Mouse (Mus musculus): ENCODE measurements around the gene Phf10.

Phf10 gene

DNA sequence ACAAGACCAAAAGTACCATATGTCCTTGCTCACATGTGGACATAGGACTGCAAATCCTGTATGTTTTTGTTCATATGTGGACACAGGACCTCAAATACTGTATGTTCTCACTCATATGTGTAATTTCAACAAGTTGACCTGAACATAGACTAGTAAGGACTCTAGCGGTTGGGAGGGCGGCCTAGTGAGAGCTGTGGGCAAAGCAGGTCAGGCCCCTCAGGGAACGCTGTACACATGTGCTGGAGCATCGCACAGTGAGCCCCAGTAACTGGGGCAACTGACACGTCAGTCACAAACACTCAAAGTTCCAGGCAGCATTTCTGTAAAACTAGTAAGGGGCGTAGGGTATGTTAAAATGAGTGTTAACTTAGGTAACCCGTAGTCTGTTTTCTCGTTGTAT, 48.1 kb downstream of the Phf10 start:
- no peak overlapping the region for H3K4me3 ChIP-seq (replicated peaks; ENCODE audit: low read length)
- no peak for TF ChIP-seq CTCF (conservative IDR thresholded peaks at IDR 0.05; ENCODE audit: low read length)
- TF ChIP-seq NANOG (IDR thresholded peaks at IDR 0.05; ENCODE audit: borderline replicate concordance, low read length) = no peak
- no peak for TF ChIP-seq POU5F1 (IDR thresholded peaks at IDR 0.05; ENCODE audit: borderline replicate concordance, low read length)
- H3K9me3 ChIP-seq (ENCODE audit: low read length) = no peaks in the 10 kb centered on the region
- no peaks in the 10 kb centered on the region for H3K27me3 ChIP-seq (ENCODE audit: insufficient read depth, low read length)
- no peaks in the 10 kb centered on the region for H3K36me3 ChIP-seq (ENCODE audit: insufficient read depth, low read length)
- no peaks in the 10 kb centered on the region for H3K4me1 ChIP-seq (replicated peaks; ENCODE audit: low read depth, low read length)

- Histone ChIP-seq H3K27me3 (ENCODE audit: insufficient read depth, low read length) (no peaks in the 10 kb centered on the region), H3K4me1 (replicated peaks; ENCODE audit: low read depth, low read length) (peaks cover under 1% of the 10 kb centered on the region), H3K9me3 (ENCODE audit: low read length) (no peaks in the 10 kb centered on the region), H3K36me3 (ENCODE audit: insufficient read depth, low read length) (no peaks in the 10 kb centered on the region), H3K4me3 (replicated peaks; ENCODE audit: low read length) (no peak overlapping the region)
- TF ChIP-seq POU5F1 (IDR thresholded peaks at IDR 0.05; ENCODE audit: borderline replicate concordance, low read length) (no peak), NANOG (IDR thresholded peaks at IDR 0.05; ENCODE audit: borderline replicate concordance, low read length) (no peak), CTCF (conservative IDR thresholded peaks at IDR 0.05; ENCODE audit: low read length) (peak; percentile 80)
These were observed 48.7 kb downstream of the Phf10 start for GRCm38 (mm10) chr17:14912420-14912819.

- H3K36me3 ChIP-seq (ENCODE audit: insufficient read depth, low read length) = no peaks in the 10 kb centered on the region
- no peaks in the 10 kb centered on the region for H3K27me3 ChIP-seq (ENCODE audit: insufficient read depth, low read length)
- H3K9me3 ChIP-seq (ENCODE audit: low read length) = no peaks in the 10 kb centered on the region
- peaks cover 6% of the 10 kb centered on the region for H3K4me1 ChIP-seq (replicated peaks; ENCODE audit: low read depth, low read length)
- H3K4me3 ChIP-seq (replicated peaks; ENCODE audit: low read length) = no peak overlapping the region
- no peak for TF ChIP-seq POU5F1 (IDR thresholded peaks at IDR 0.05; ENCODE audit: borderline replicate concordance, low read length)
- no peak for TF ChIP-seq NANOG (IDR thresholded peaks at IDR 0.05; ENCODE audit: borderline replicate concordance, low read length)
- TF ChIP-seq CTCF (conservative IDR thresholded peaks at IDR 0.05; ENCODE audit: low read length) = no peak
These were observed 50.3 kb downstream of the Phf10 start for GRCm38 (mm10) chr17:14910771-14911170.

- Histone ChIP-seq H3K4me3 (replicated peaks; ENCODE audit: low read length) (no peak overlapping the region), H3K4me1 (replicated peaks; ENCODE audit: low read depth, low read length) (peaks cover 6% of the 10 kb centered on the region), H3K27me3 (ENCODE audit: insufficient read depth, low read length) (no peaks in the 10 kb centered on the region), H3K9me3 (ENCODE audit: low read length) (no peaks in the 10 kb centered on the region), H3K36me3 (ENCODE audit: insufficient read depth, low read length) (no peaks in the 10 kb centered on the region)
- TF ChIP-seq POU5F1 (IDR thresholded peaks at IDR 0.05; ENCODE audit: borderline replicate concordance, low read length) (no peak), NANOG (IDR thresholded peaks at IDR 0.05; ENCODE audit: borderline replicate concordance, low read length) (no peak), CTCF (conservative IDR thresholded peaks at IDR 0.05; ENCODE audit: low read length) (no peak)
These were observed 51.7 kb downstream of the Phf10 start for GRCm38 (mm10) chr17:14909331-14909730.

DNA sequence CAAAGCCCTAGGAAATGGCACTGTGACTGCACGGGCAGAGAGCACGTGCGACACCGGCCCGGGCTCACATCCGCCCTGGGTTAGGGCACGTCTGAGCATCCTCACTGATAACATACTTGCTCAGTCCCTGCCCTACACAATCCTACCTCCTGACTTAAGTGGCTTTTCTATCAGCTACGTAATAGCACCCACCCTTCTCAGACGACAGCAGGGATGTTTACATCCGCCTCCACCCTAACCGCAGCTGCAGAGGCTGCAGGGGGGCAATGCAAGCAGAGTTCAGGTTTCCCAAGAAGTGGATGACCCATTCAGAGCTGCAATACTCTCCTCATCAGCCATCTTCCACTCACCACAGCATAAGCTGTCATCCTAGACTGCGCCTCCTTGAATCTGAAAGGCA, 53.9 kb downstream of the Phf10 start:
- no peaks in the 10 kb centered on the region for H3K9me3 ChIP-seq (ENCODE audit: low read length)
- peaks cover 6% of the 10 kb centered on the region for H3K4me1 ChIP-seq (replicated peaks; ENCODE audit: low read depth, low read length)
- H3K36me3 ChIP-seq (ENCODE audit: insufficient read depth, low read length) = no peaks in the 10 kb centered on the region
- TF ChIP-seq CTCF (conservative IDR thresholded peaks at IDR 0.05; ENCODE audit: low read length) (no peak), POU5F1 (IDR thresholded peaks at IDR 0.05; ENCODE audit: borderline replicate concordance, low read length) (no peak), NANOG (IDR thresholded peaks at IDR 0.05; ENCODE audit: borderline replicate concordance, low read length) (no peak)
- no peak overlapping the region for H3K4me3 ChIP-seq (replicated peaks; ENCODE audit: low read length)
- H3K27me3 ChIP-seq (ENCODE audit: insufficient read depth, low read length) = no peaks in the 10 kb centered on the region

- TF ChIP-seq NANOG (IDR thresholded peaks at IDR 0.05; ENCODE audit: borderline replicate concordance, low read length) (no peak), POU5F1 (IDR thresholded peaks at IDR 0.05; ENCODE audit: borderline replicate concordance, low read length) (no peak), CTCF (conservative IDR thresholded peaks at IDR 0.05; ENCODE audit: low read length) (no peak)
- Histone ChIP-seq H3K4me1 (replicated peaks; ENCODE audit: low read depth, low read length) (peaks cover 6% of the 10 kb centered on the region), H3K4me3 (replicated peaks; ENCODE audit: low read length) (no peak overlapping the region), H3K27me3 (ENCODE audit: insufficient read depth, low read length) (peaks cover 4% of the 10 kb centered on the region; the same call in 1 of the 2 replicates), H3K36me3 (ENCODE audit: insufficient read depth, low read length) (no peaks in the 10 kb centered on the region), H3K9me3 (ENCODE audit: low read length) (no peaks in the 10 kb centered on the region)
These were observed 54.5 kb downstream of the Phf10 start for GRCm38 (mm10) chr17:14906611-14907010.

GRCm38 (mm10) chr17:14904637-14905265, 56.3 kb downstream of the Phf10 start:
- peak; percentile 99 for TF ChIP-seq CTCF (conservative IDR thresholded peaks at IDR 0.05; ENCODE audit: low read length)
- no peak for TF ChIP-seq NANOG (IDR thresholded peaks at IDR 0.05; ENCODE audit: borderline replicate concordance, low read length)
- H3K4me3 ChIP-seq (replicated peaks; ENCODE audit: low read length) = no peak overlapping the region
- peaks cover 4% of the 10 kb centered on the region; the same call in 1 of the 2 replicates for H3K27me3 ChIP-seq (ENCODE audit: insufficient read depth, low read length)

DNA sequence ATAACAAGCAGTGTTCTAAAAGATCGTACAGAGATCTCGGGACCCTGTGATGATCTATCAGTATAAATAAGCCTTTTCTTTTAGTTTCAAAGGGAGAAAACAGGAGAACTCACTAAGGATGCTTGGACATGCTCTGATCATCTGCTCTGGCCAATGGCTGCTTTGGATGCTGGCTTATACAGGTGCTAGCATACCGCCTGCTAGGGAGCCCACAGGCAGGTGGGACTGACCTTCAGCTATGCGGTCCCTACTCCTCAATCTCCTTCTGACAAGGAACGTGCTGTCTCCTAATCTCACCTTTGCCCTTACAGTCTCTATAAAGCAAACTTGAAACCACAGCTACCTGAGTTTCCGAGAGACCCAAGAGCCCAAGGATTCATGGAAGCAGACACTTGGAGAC, 56.9 kb downstream of the Phf10 start:
- H3K9me3 ChIP-seq (ENCODE audit: low read length) = no peaks in the 10 kb centered on the region
- TF ChIP-seq NANOG (IDR thresholded peaks at IDR 0.05; ENCODE audit: borderline replicate concordance, low read length) (no peak), POU5F1 (IDR thresholded peaks at IDR 0.05; ENCODE audit: borderline replicate concordance, low read length) (no peak), CTCF (conservative IDR thresholded peaks at IDR 0.05; ENCODE audit: low read length) (no peak)
- H3K4me1 ChIP-seq (replicated peaks; ENCODE audit: low read depth, low read length) = peaks cover 6% of the 10 kb centered on the region
- H3K27me3 ChIP-seq (ENCODE audit: insufficient read depth, low read length) = peaks cover 4% of the 10 kb centered on the region; the same call in 1 of the 2 replicates
- no peak overlapping the region for H3K4me3 ChIP-seq (replicated peaks; ENCODE audit: low read length)
- H3K36me3 ChIP-seq (ENCODE audit: insufficient read depth, low read length) = no peaks in the 10 kb centered on the region

More at GRCm38 (mm10) chr17:14904637-14905265, 56.3 kb downstream of the Phf10 start:
- Histone ChIP-seq H3K4me1 (replicated peaks; ENCODE audit: low read depth, low read length) (peaks cover 6% of the 10 kb centered on the region), H3K9me3 (ENCODE audit: low read length) (no peaks in the 10 kb centered on the region), H3K36me3 (ENCODE audit: insufficient read depth, low read length) (no peaks in the 10 kb centered on the region)

- H3K4me3 ChIP-seq (replicated peaks; ENCODE audit: low read length) = no peak overlapping the region
- no peaks in the 10 kb centered on the region for H3K9me3 ChIP-seq (ENCODE audit: low read length)
- H3K27me3 ChIP-seq (ENCODE audit: insufficient read depth, low read length) = peaks cover 4% of the 10 kb centered on the region; the same call in 1 of the 2 replicates
- H3K4me1 ChIP-seq (replicated peaks; ENCODE audit: low read depth, low read length) = peaks cover 6% of the 10 kb centered on the region
- TF ChIP-seq CTCF (conservative IDR thresholded peaks at IDR 0.05; ENCODE audit: low read length) = no peak
- no peak for TF ChIP-seq NANOG (IDR thresholded peaks at IDR 0.05; ENCODE audit: borderline replicate concordance, low read length)
- TF ChIP-seq POU5F1 (IDR thresholded peaks at IDR 0.05; ENCODE audit: borderline replicate concordance, low read length) = no peak
- no peaks in the 10 kb centered on the region for H3K36me3 ChIP-seq (ENCODE audit: insufficient read depth, low read length)
These were observed 57.9 kb downstream of the Phf10 start for GRCm38 (mm10) chr17:14903212-14903611.
